Mouse (Mus musculus) cortical plate, adult 2 months (tissue): ENCODE data around the gene Gm20532.

Experiments
- CTCF ChIP-seq: fragments of 200-500 bp; IDR thresholded peaks from 2 replicates; pipeline ENCODE4 v1.5.1; 2011; ENCODE audit warnings: mild to moderate bottlenecking, control low read depth, low read length; ENCODE audit not compliant: insufficient read depth; ENCODE audit errors: extremely low read depth
- POLR2A ChIP-seq: fragments of 200-500 bp; IDR thresholded peaks from 2 replicates; pipeline ENCODE4 v1.6.1; 2011; ENCODE audit warnings: mild to moderate bottlenecking, low read length, control low read depth; ENCODE audit not compliant: insufficient read depth; ENCODE audit errors: extremely low read depth

- no peak for TF ChIP-seq CTCF
- no peak for TF ChIP-seq POLR2A
Measured at GRCm38 (mm10) chr2:26626081-26626480, 39.6 kb downstream of the Gm20532 start.
